ENCODE assay signal across 8 mouse cellular contexts in the genomic region with DNA sequence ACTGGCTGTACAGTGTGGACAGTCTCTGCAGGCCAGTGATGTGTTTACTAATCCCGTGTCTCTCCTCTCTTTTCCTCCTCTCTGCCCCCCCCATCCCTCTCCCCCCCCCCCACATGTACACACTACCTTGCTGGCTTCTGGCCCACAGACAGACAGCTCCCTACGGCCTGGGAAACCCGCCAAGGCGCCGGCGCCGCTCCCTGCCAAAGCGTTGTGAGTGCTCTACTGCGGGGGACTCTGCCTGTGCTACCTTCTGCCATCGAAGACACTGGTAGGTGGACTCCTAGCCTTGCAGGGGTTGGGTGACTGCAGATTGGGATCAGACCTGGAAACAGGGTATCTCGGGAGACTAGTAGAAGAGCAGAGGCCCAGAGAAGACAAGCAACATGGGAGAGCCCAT. TPM values are rescaled to one million over a fixed set of nuclear protein-coding genes. Genes with fewer than 3 reads are reported as not detected.
DNase-seq lines count a peak whose midpoint lies in the region.

No protein-coding gene starts in this region.

- DNase-seq in heart, adult 8-10 months (ENCODE audit: low spot score): peak; percentile 20
- no peak for DNase-seq in heart, postnatal 25 days (ENCODE audit: low spot score)
- peak; percentile 69 for DNase-seq in urinary bladder, postnatal 14 days (ENCODE audit: low spot score)
- DNase-seq in urinary bladder, postnatal 10 days (ENCODE audit: low spot score): no peak
- peak; percentile 22 to 50 for DNase-seq in kidney, postnatal 25 days
- DNase-seq in ovary, postnatal 14 days (ENCODE audit: low spot score): peak; percentile 55
- DNase-seq in embryo, embryonic 11 days: no peak
- DNase-seq in gastrocnemius, postnatal 4 days (ENCODE audit: low spot score in 2 of 2): no peak

- intact Hi-C loops in heart, postnatal 25 days (cut with DNase I): no loop called here

RNA-seq across cellular contexts. Expression of a gene that starts 2.2 kb away (rescaled TPM):
- not detected for total RNA-seq in heart, adult 8-10 months (2022)
- total RNA-seq in heart, postnatal 25 days (2021): not detected
- total RNA-seq in gastrocnemius, postnatal 4 days (2021): not detected

Comparison
In these comparisons a context has a peak if more than half of its experiments do, and no peak if none do; other contexts are left out.
1. DNase-seq: peak in heart, adult 8-10 months (single experiment), urinary bladder, postnatal 14 days (single experiment), kidney, postnatal 25 days (2 of 2) and ovary, postnatal 14 days (single experiment); none in heart, postnatal 25 days (single experiment), urinary bladder, postnatal 10 days (single experiment), embryo, embryonic 11 days (single experiment) and gastrocnemius, postnatal 4 days (0 of 2).